Mouse (Mus musculus) cortical plate, adult 2 months (tissue): ENCODE results near the gene Fgfr2. TPM values are rescaled to one million over a fixed set of nuclear protein-coding genes. Genes with fewer than 3 reads are reported as not detected.

Experiments
- H3K27ac ChIP-seq: fragments of 200-500 bp; 2 replicates; pipeline ENCODE4 v1.5.1; 2012; ENCODE audit warnings: low read length, control low read depth, inconsistent platforms; ENCODE audit not compliant: insufficient read depth
- H3K4me1 ChIP-seq: fragments of 200-500 bp; 2 replicates; pipeline ENCODE4 v1.6.1; 2011; ENCODE audit warnings: low read length; ENCODE audit not compliant: control insufficient read depth, insufficient read depth
- H3K4me3 ChIP-seq: fragments of 200-500 bp; 2 replicates; pipeline ENCODE4 v1.5.1; 2011; ENCODE audit warnings: mild to moderate bottlenecking, low read length, control low read depth; ENCODE audit not compliant: insufficient read depth
- CTCF ChIP-seq: fragments of 200-500 bp; IDR thresholded peaks from 2 replicates; pipeline ENCODE4 v1.5.1; 2011; ENCODE audit warnings: mild to moderate bottlenecking, control low read depth, low read length; ENCODE audit not compliant: insufficient read depth; ENCODE audit errors: extremely low read depth
- POLR2A ChIP-seq: fragments of 200-500 bp; IDR thresholded peaks from 2 replicates; pipeline ENCODE4 v1.6.1; 2011; ENCODE audit warnings: mild to moderate bottlenecking, low read length, control low read depth; ENCODE audit not compliant: insufficient read depth; ENCODE audit errors: extremely low read depth
- polyA plus RNA-seq: library from polyadenylated mRNA; depleted of rRNA; stranded (reverse); fragments of >200 nt; gene quantifications from 2 replicates; pipeline ENCODE4 v1.2.3, GENCODE M21; 2012

Fgfr2 gene
- polyA plus RNA-seq, 1 experiment: 50.4 TPM

DNA sequence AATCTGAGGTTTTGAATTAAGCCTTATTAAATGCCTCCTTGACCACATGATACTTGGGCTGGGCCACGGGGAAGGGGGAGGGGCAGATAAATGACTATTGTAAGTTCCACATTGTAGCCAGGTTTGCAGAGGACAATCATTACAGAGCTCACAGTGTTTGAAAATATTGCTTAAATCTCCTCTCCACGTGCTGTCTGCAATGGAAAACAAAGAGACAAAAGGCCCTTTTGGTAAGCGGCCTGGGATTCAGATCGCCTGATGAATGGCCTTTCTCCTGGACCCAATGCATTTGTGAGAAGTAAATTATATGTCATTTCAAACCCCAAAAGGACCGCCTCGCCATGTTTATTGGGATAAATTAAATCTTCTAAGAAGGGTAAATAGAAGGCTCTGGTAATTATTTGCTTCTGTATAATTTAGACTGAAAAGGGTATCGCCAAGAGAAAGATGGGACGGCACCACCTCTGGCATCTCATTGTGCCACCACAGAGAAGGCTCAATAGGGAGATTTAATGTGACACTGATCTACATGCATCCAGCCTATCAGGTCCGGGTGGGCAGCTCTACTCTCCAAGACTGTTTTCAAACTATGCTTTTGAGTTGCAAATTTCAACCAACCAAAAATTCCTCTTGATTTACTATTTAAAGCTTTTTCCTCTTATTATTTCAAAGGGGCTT lies 1317.5 kb downstream of the Fgfr2 start:
- no peaks in the 10 kb centered on the region for H3K4me1 ChIP-seq
- H3K27ac ChIP-seq: no peak overlapping the region
- H3K4me3 ChIP-seq: no peak overlapping the region
- TF ChIP-seq POLR2A (no peak), CTCF (no peak)

- Histone ChIP-seq H3K4me1 (no peaks in the 10 kb centered on the region), H3K4me3 (no peak overlapping the region), H3K27ac (no peak overlapping the region)
- no peak for TF ChIP-seq CTCF
Observed at GRCm38 (mm10) chr7:131800416-131801045, 1322.6 kb downstream of the Fgfr2 start.

- Histone ChIP-seq H3K4me1 (no peaks in the 10 kb centered on the region), H3K27ac (no peak overlapping the region), H3K4me3 (no peak overlapping the region)
- TF ChIP-seq POLR2A: no peak
- no peak for TF ChIP-seq CTCF
Observed at GRCm38 (mm10) chr7:131797161-131797560, 1326.0 kb downstream of the Fgfr2 start.

GRCm38 (mm10) chr7:131788595-131789206 lies 1334.4 kb downstream of the Fgfr2 start:
- Histone ChIP-seq H3K27ac (no peak overlapping the region), H3K4me3 (no peak overlapping the region), H3K4me1 (no peaks in the 10 kb centered on the region)
- TF ChIP-seq POLR2A (no peak), CTCF (no peak)

DNA sequence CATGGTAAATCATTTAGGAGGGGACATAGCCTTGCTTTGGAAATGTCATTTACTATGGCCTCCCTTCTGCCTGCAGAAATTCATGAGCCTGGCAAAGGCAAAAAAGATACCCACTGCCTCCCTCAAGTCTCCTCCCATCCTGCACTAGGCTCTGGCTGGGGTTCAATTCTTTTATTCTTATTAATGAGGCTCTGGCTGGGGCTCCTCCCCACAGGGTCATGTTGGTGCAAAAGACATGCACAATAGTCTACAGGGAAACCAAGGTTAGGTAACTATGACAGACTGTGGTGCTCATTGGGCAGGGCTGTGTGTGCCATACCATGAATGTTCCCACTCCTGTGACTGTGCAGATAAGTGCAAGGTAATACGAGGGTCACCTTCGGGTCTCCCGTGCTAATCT lies 1337.4 kb downstream of the Fgfr2 start:
- Histone ChIP-seq H3K27ac (no peak overlapping the region), H3K4me3 (no peak overlapping the region), H3K4me1 (no peaks in the 10 kb centered on the region)
- no peak for TF ChIP-seq POLR2A
- TF ChIP-seq CTCF: no peak

DNA sequence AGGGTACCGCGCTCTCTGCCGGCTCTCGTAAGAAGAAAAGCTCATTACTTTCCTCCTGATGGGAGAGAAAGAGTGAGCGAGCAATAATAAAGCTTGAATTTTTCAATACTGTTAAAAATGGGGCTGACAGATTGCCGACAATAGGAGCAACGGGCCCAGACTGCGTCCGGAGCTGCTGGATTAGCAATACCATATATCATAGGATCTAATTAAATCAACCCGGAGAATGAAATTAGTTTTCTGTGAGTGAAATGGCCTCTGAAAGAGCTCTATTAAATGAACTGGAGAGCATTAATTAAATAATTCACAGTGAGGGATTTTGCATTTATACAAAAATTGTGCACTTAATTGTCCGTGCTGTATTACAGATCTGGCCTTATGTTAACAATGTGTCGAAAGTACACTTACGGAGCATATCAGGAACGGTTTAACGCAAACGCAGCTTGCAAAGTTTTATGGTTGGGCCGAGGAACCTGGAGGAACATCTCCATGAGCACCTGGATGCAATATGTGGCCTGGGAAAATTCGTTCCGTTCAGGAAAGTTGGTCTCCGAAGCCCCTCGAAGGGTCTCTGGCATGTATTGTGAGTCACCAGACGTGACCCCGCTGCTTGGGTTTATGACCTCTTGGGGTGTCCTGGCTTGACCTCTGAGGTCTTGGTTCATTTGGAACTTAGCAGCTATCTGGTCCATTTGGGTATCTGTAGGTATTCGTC lies 1344.7 kb downstream of the Fgfr2 start:
- TF ChIP-seq POLR2A (no peak), CTCF (no peak)
- H3K4me1 ChIP-seq: no peaks in the 10 kb centered on the region; the same call in 1 of the 2 replicates
- H3K27ac ChIP-seq: no peak overlapping the region

GRCm38 (mm10) chr7:131777461-131778270 lies 1345.5 kb downstream of the Fgfr2 start:
- H3K27ac ChIP-seq: no peak overlapping the region
- no peak overlapping the region for H3K4me3 ChIP-seq
- no peaks in the 10 kb centered on the region; the same call in 1 of the 2 replicates for H3K4me1 ChIP-seq
- no peak for TF ChIP-seq CTCF
- TF ChIP-seq POLR2A: no peak

More for the DNA sequence above, 1344.7 kb downstream of the Fgfr2 start:
- no peak overlapping the region for H3K4me3 ChIP-seq

- Histone ChIP-seq H3K4me1 (no peaks in the 10 kb centered on the region; the same call in 1 of the 2 replicates), H3K27ac (no peak overlapping the region), H3K4me3 (0 out of 2 replicates have a peak overlapping the region, but pooled peaks have one; percentile 25)
- no peak for TF ChIP-seq CTCF
- TF ChIP-seq POLR2A: no peak
Observed at GRCm38 (mm10) chr7:131776191-131776752, 1346.9 kb downstream of the Fgfr2 start.
